7 mouse cellular contexts compared by ENCODE assay signal in the genomic region with DNA sequence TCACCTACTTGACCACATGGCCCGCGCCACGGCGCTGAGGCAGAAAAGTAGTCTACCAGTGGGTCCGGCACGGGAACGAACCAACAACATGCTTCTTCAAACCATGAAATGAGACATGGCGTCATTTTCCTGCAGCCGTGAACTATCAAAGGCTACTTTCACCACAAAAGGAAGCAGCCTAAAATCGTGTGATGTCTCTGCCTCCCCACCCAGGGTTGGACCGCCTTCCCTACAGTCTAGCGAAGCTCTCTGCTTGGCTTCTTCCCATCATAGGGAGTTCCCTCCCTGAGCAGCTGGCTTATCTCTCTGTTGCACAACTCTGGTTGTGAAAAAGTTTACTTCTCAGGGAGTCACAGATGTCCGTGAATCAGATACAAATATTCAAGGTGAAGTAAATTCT.
A peak's percentile ranks its signal among the peaks of the same experiment; 100 is the strongest.
DNase-seq lines count a peak whose midpoint lies in the region; ATAC-seq and TF ChIP-seq lines count a peak whose summit lies in the region.

No protein-coding gene starts in this region.

- TF ChIP-seq POLR2A in MEL (IDR thresholded peaks at IDR 0.05; ENCODE audit: control insufficient read depth in 1 of 2, insufficient read depth in 1 of 2, low read depth in 1 of 2, low read length in 2 of 2, poor library complexity in 1 of 2) = no peak

- H3K9me3 ChIP-seq in MEL (replicated peaks; ENCODE audit: insufficient read depth, low read length) = no peaks in the 10 kb centered on the region
- H3K9me3 ChIP-seq in midbrain, embryonic 13.5 days = no peaks in the 10 kb centered on the region

- no peak overlapping the region for H3K4me2 ChIP-seq in midbrain, embryonic 13.5 days (replicated peaks)

- peak; percentile 28 to 38; a peak in 1 of 4 replicates for TF ChIP-seq EP300 in MEL (IDR thresholded peaks at IDR 0.05; ENCODE audit: low read depth in 1 of 2, low read length in 2 of 2)

- peaks cover 0 to 15% of the 10 kb centered on the region in 2 experiments; a peak in 3 of 4 replicates for H3K4me1 ChIP-seq in MEL (ENCODE audit: control insufficient read depth in 1 of 2, insufficient read depth in 2 of 2, low read length in 2 of 2)
- H3K4me1 ChIP-seq in midbrain, embryonic 13.5 days (replicated peaks) = peaks cover 13% of the 10 kb centered on the region

- peak; percentile 66 for DNase-seq in CD4-positive, CD25-positive, alpha-beta regulatory T cell, adult 2 months (ENCODE audit: low read depth, low spot score)
- peak; percentile 77 for DNase-seq in MEL (ENCODE audit: low read depth, low spot score)
- peak; percentile 26 for DNase-seq in heart, postnatal 4 days
- peak; percentile 50 for DNase-seq in lung, postnatal 25 days (ENCODE audit: low spot score)
- DNase-seq in layer of hippocampus, postnatal 36 days = no peak
- DNase-seq in left cerebral cortex, postnatal 25 days (ENCODE audit: low spot score in 2 of 2) = no peak

- H3K27ac ChIP-seq in MEL (ENCODE audit: control insufficient read depth, low read depth, low read length) = peak overlapping the region; percentile 66
- no peak overlapping the region for H3K27ac ChIP-seq in midbrain, embryonic 13.5 days

- H3K27me3 ChIP-seq in MEL (ENCODE audit: control insufficient read depth in 1 of 2, insufficient read depth in 2 of 2, low read length in 2 of 2) = peaks cover 0 to 1% of the 10 kb centered on the region in 2 experiments; a peak in 3 of 4 replicates
- H3K27me3 ChIP-seq in midbrain, embryonic 13.5 days = no peaks in the 10 kb centered on the region

- WGBS in midbrain, embryonic 13.5 days = 89% methylated on average over 13 of the region's 13 CpGs

- no peak for ATAC-seq in midbrain, embryonic 13.5 days

- no peak for TF ChIP-seq CTCF in MEL (IDR thresholded peaks at IDR 0.05 in 2 of 3, conservative IDR thresholded peaks at IDR 0.05 in 1 of 3; ENCODE audit: control insufficient read depth in 1 of 3, insufficient read depth in 1 of 3, low read depth in 2 of 3, low read length in 3 of 3, poor library complexity in 1 of 3, severe bottlenecking in 1 of 3)

- intact Hi-C loops in left cerebral cortex, postnatal 25 days (cut with DNase I) = no loop called here

- peak overlapping the region; percentile 39; the same call in 1 of the 2 replicates for H3K9ac ChIP-seq in MEL (ENCODE audit: control insufficient read depth, low read depth, low read length, poor library complexity, severe bottlenecking)
- H3K9ac ChIP-seq in midbrain, embryonic 13.5 days (replicated peaks) = no peak overlapping the region

- H3K79me2 ChIP-seq in MEL (ENCODE audit: control insufficient read depth, insufficient read depth, low read length, poor library complexity) = no peaks in the 10 kb centered on the region

- H3K4me3 ChIP-seq in MEL (ENCODE audit: control insufficient read depth in 1 of 2, insufficient read depth in 1 of 2, low read depth in 2 of 2, low read length in 2 of 2) = peak overlapping the region; percentile 41 to 57
- no peak overlapping the region for H3K4me3 ChIP-seq in midbrain, embryonic 13.5 days (replicated peaks)

- no peak for TF ChIP-seq RAD21 in MEL (IDR thresholded peaks at IDR 0.05; ENCODE audit: low read depth, low read length)

- no peaks in the 10 kb centered on the region; a peak in 1 of 4 replicates for H3K36me3 ChIP-seq in MEL (ENCODE audit: control insufficient read depth in 1 of 2, insufficient read depth in 2 of 2, low read length in 2 of 2)
- H3K36me3 ChIP-seq in midbrain, embryonic 13.5 days = no peaks in the 10 kb centered on the region

TF ChIP-seq in MEL, 35 proteins besides CTCF, POLR2A, EP300 and RAD21:
- TF ChIP-seq NRF1 (IDR thresholded peaks at IDR 0.05; ENCODE audit: insufficient read depth, low read depth, low read length, poor library complexity, severe bottlenecking) (no peak), RCOR1 (IDR thresholded peaks at IDR 0.05; ENCODE audit: low read depth, low read length) (peak; percentile 52; the same call in 1 of the 2 replicates), SIN3A (IDR thresholded peaks at IDR 0.05; ENCODE audit: low read length) (peak; percentile 57; the same call in 1 of the 2 replicates), TCF12 (IDR thresholded peaks at IDR 0.05; ENCODE audit: low read depth, low read length) (peak; percentile 79), KAT2A (conservative IDR thresholded peaks at IDR 0.05; ENCODE audit: low read depth, low read length) (no peak), GATA1 (IDR thresholded peaks at IDR 0.05; ENCODE audit: low read depth, low read length) (peak; percentile 78), POLR2AphosphoS5 (IDR thresholded peaks at IDR 0.05; ENCODE audit: borderline replicate concordance, low read depth, low read length) (no peak), MEF2A (IDR thresholded peaks at IDR 0.05; ENCODE audit: extremely low read depth, insufficient replicate concordance, low read depth, low read length, poor library complexity, severe bottlenecking) (no peak), MXI1 (IDR thresholded peaks at IDR 0.05; ENCODE audit: low read depth, low read length) (no peak), TAL1 (IDR thresholded peaks at IDR 0.05; ENCODE audit: low read length) (peak; percentile 48), MAZ (IDR thresholded peaks at IDR 0.05; ENCODE audit: low read depth, low read length) (no peak), ZNF384 (IDR thresholded peaks at IDR 0.05; ENCODE audit: low read depth, low read length) (peak; percentile 30; the same call in 1 of the 2 replicates), ETS1 (IDR thresholded peaks at IDR 0.05; ENCODE audit: low read depth, low read length) (peak; percentile 56)
TF ChIP-seq in MEL: peak in this region for 7.

Comparison
In these comparisons a context has a peak if more than half of its experiments do, and no peak if none do; other contexts are left out.
1. DNase-seq: peak in CD4-positive, CD25-positive, alpha-beta regulatory T cell, adult 2 months (single experiment), MEL (single experiment), heart, postnatal 4 days (single experiment) and lung, postnatal 25 days (single experiment); none in layer of hippocampus, postnatal 36 days (0 of 2) and left cerebral cortex, postnatal 25 days (0 of 2).